Mouse (Mus musculus): ENCODE measurements at regions not wholly inside any gene's neighbourhood (a gene's known extent, or its start where the extent isn't known, plus 50 kb on each side); places are given as distances from the start of the nearest gene placed in this dataset.

DNA sequence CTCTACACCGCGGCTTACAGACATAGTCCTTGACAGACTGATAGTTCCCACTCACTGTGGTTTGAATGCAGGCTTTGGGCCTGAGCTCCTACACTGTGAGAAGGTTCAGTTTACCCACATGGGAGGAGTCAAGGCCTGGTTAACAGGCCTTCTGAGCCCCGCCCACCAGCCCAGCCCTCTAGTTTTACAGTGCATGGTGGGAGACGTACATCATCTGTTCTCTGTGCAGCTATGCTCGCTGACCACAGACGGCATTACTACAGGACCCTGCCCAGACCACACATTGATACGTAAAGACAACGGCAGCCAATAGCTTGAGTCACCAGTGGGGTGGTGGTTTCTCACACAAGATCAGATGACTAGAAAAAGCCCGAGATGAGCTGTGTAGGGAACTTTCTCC, 431.0 kb downstream of the Tbc1d22a start:
- no peak for TF ChIP-seq POLR2A (IDR thresholded peaks at IDR 0.05; ENCODE audit: control insufficient read depth, extremely low read depth, insufficient read depth, low read length, poor library complexity)
- no peak for TF ChIP-seq CTCF (IDR thresholded peaks at IDR 0.05; ENCODE audit: borderline replicate concordance, control insufficient read depth, extremely low read depth, insufficient read depth, low read length, poor library complexity)

Data from thymus, adult 2 months (tissue).